Mouse (Mus musculus): Measurements from ENCODE around the gene Ankrd1.

Gene Ankrd1

GRCm38 (mm10) chr19:36119783-36120471 is at the start of gene Ankrd1:
Gene Ankrd1, minus strand, starts transcription at chr19:36120099.
- DNase-seq, result no peak

GRCm38 (mm10) chr19:36169101-36169500 is 49.2 kb upstream of the Ankrd1 start:
- no peak for DNase-seq

- DNase-seq, result no peak
Observed at GRCm38 (mm10) chr19:36168121-36168520, 48.2 kb upstream of the Ankrd1 start.

- no peak for DNase-seq
Observed at GRCm38 (mm10) chr19:36167291-36167896, 47.5 kb upstream of the Ankrd1 start.

GRCm38 (mm10) chr19:36166401-36167160 is 46.7 kb upstream of the Ankrd1 start:
- DNase-seq, result no peak

GRCm38 (mm10) chr19:36165351-36165750 is 45.5 kb upstream of the Ankrd1 start:
- no peak for DNase-seq

GRCm38 (mm10) chr19:36150241-36151007 is 30.5 kb upstream of the Ankrd1 start:
- DNase-seq, result peak; percentile 11

- DNase-seq, result no peak
Observed at GRCm38 (mm10) chr19:36148578-36148977, 28.7 kb upstream of the Ankrd1 start.

- no peak for DNase-seq
Observed at GRCm38 (mm10) chr19:36143571-36143970, 23.7 kb upstream of the Ankrd1 start.

GRCm38 (mm10) chr19:36133731-36134130 is 13.8 kb upstream of the Ankrd1 start:
- DNase-seq, result no peak

GRCm38 (mm10) chr19:36133064-36133463 is 13.2 kb upstream of the Ankrd1 start:
- DNase-seq, result no peak

- no peak for DNase-seq
Observed at GRCm38 (mm10) chr19:36131990-36132389, 12.1 kb upstream of the Ankrd1 start.

- DNase-seq, result no peak
Observed at GRCm38 (mm10) chr19:36130181-36130580, 10.3 kb upstream of the Ankrd1 start.

- no peak for DNase-seq
Observed at GRCm38 (mm10) chr19:36129643-36130042, 9.7 kb upstream of the Ankrd1 start.

GRCm38 (mm10) chr19:36129213-36129612 is 9.3 kb upstream of the Ankrd1 start:
- DNase-seq, result no peak

- no peak for DNase-seq
Observed at GRCm38 (mm10) chr19:36128440-36128839, 8.5 kb upstream of the Ankrd1 start.

- DNase-seq, result no peak
Observed at GRCm38 (mm10) chr19:36124203-36124602, 4.3 kb upstream of the Ankrd1 start.

GRCm38 (mm10) chr19:36119219-36119618 is 680 bp downstream of the Ankrd1 start:
- no peak for DNase-seq

- no peak for DNase-seq
Observed at GRCm38 (mm10) chr19:36116185-36116584, 3.7 kb downstream of the Ankrd1 start.

- DNase-seq, result no peak
Observed at GRCm38 (mm10) chr19:36112007-36112406, 7.9 kb downstream of the Ankrd1 start.

- no peak for DNase-seq
Observed at GRCm38 (mm10) chr19:36111054-36111895, 8.6 kb downstream of the Ankrd1 start.

GRCm38 (mm10) chr19:36110465-36110864 is 9.4 kb downstream of the Ankrd1 start:
- no peak for DNase-seq
